Mouse (Mus musculus): ENCODE measurements around the gene Fcrla.

DNA sequence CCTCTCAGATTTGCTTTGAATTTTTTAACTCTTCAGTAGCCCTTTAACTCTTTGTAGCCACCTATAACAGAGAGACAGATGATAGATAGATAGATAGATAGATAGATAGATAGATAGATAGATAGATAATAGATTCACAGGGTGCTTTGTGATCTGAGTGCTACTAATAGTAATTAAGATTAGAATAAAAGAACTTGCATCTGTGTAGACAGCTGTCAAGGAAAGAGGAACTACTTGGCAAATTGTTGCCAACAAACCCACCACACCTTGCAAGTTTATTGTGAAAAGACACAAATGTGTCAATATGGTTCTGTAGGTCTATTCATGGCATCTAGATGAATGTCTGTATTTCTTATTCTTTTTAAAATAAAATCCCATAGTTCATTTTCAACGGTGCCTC, 6.6 kb upstream of the Fcrla start:
- TF ChIP-seq EP300 (IDR thresholded peaks at IDR 0.05; ENCODE audit: low read length) (no peak), ZC3H11A (IDR thresholded peaks at IDR 0.05; ENCODE audit: low read depth, low read length) (no peak), KAT2A (IDR thresholded peaks at IDR 0.05; ENCODE audit: insufficient replicate concordance, low read length) (no peak), MEF2A (IDR thresholded peaks at IDR 0.05; ENCODE audit: borderline replicate concordance, low read depth, low read length) (no peak), POLR2AphosphoS2 (IDR thresholded peaks at IDR 0.05; ENCODE audit: low read depth, low read length) (no peak), CTCF (conservative IDR thresholded peaks at IDR 0.05 in 1 of 2, IDR thresholded peaks at IDR 0.05 in 1 of 2; ENCODE audit: low read depth in 2 of 2, low read length in 2 of 2) (no peak), NRF1 (IDR thresholded peaks at IDR 0.05; ENCODE audit: low read depth, low read length) (no peak), ZKSCAN1 (IDR thresholded peaks at IDR 0.05; ENCODE audit: borderline replicate concordance, low read depth, low read length) (no peak)
